Mouse (Mus musculus) brown adipose tissue, adult 24 weeks (tissue): ENCODE results near the gene Btnl10. TPM values are rescaled to one million over a fixed set of nuclear protein-coding genes. Genes with fewer than 3 reads are reported as not detected.
A peak's percentile ranks its signal among the peaks of the same experiment; 100 is the strongest.
"Not testable (repeated sequence)": the region's sequence is repeated elsewhere in the genome, so short reads cannot be mapped to it uniquely, and the experiment has no call there.

Experiments
- H3K27ac ChIP-seq: fragments of 200-500 bp; replicated peaks from 2 replicates; pipeline ENCODE4 v1.5.1; 2012; ENCODE audit warnings: low read depth, mild to moderate bottlenecking, low read length
- H3K4me1 ChIP-seq: fragments of 200-500 bp; 2 replicates; pipeline ENCODE4 v1.6.1; 2012; ENCODE audit warnings: low read length, mixed read lengths; ENCODE audit not compliant: control insufficient read depth, insufficient read depth, insufficient read length
- H3K4me3 ChIP-seq: fragments of 200-500 bp; 2 replicates; pipeline ENCODE4 v1.5.1; 2012; ENCODE audit warnings: low read depth, mild to moderate bottlenecking, low read length, moderate library complexity; ENCODE audit not compliant: insufficient read depth
- polyA plus RNA-seq: library from polyadenylated mRNA; stranded (reverse); fragments of >200 nt; gene quantifications from 2 replicates; pipeline ENCODE4 v1.2.4, GENCODE M21; 2012; ENCODE audit not compliant: missing spikeins, insufficient read depth, insufficient read length

Btnl10 gene
- polyA plus RNA-seq, 1 experiment: not detected

DNA sequence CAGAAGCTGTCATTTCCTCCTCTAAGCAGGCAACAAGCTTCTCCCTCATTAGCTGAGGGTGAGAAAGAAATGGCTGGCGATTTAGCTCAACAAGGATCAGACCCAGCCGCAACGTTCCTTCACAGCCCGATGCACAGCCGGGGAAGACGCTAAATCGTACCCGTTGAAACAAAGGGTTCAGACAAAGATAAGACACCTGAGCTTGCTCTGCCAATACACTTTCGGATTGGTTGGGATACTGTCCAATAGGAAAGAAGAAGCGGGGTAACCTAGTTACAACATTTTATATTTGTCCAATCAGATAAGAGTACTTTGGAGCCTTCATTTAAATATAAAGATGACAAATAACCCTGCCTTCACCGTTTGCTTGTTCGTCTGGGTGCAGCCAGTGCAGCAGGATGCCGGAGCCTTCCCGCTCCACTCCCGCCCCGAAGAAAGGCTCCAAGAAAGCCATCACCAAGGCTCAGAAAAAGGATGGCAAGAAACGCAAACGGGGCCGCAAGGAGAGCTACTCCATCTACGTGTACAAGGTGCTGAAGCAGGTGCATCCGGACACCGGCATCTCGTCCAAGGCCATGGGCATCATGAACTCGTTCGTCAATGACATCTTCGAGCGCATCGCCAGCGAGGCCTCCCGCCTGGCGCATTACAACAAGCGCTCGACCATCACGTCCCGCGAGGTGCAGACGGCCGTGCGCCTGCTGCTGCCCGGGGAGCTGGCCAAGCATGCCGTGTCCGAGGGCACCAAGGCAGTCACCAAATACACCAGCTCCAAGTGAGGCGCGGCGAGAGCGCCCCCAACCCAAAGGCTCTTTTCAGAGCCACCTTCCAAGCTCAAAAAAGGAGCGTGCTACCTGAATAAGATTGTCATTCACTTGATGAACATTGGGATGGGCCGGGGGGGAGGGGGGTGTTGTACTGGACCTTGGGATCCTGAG, 31.1 kb downstream of the Btnl10 start, which contains the start of gene Hist3h2ba:
Gene Hist3h2ba, plus strand, starts transcription at position 379 of the 938 bp plus-strand sequence.
- Histone ChIP-seq H3K4me3 (peak within 1 kb of the TSS; percentile 46), H3K27ac (0 out of 2 replicates have a peak within 1 kb of the TSS, but pooled peaks have one; percentile 4), H3K4me1 (peaks cover 2% of the 10 kb centered on the region; the same call in 1 of the 2 replicates)

GRCm38 (mm10) chr11:58949480-58950431, 32.0 kb downstream of the Btnl10 start:
- Histone ChIP-seq H3K4me1 (peaks cover 2% of the 10 kb centered on the region; the same call in 1 of the 2 replicates), H3K4me3 (no peak overlapping the region), H3K27ac (no peak overlapping the region)

DNA sequence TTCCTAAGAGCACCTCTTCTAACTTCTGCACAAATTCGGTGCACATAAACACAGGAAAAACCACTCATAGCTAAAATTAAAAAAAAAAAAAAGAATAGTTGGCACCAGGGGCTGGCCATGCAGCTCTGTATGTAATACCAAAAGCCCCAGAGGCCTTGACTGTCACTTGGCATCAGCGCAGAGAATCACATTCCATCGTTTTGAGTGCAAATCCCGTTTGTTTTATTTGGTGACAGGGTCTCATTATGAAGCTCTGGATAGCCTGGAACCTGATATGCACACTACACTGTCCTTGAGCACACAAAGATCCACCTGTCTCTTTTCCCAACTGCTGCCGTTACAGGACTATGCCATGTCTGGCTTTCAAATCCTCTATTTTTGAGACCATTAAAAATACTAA, 33.5 kb downstream of the Btnl10 start:
- H3K27ac ChIP-seq: no peak overlapping the region
- no peak overlapping the region for H3K4me3 ChIP-seq
- H3K4me1 ChIP-seq: peaks cover 2% of the 10 kb centered on the region; the same call in 1 of the 2 replicates

DNA sequence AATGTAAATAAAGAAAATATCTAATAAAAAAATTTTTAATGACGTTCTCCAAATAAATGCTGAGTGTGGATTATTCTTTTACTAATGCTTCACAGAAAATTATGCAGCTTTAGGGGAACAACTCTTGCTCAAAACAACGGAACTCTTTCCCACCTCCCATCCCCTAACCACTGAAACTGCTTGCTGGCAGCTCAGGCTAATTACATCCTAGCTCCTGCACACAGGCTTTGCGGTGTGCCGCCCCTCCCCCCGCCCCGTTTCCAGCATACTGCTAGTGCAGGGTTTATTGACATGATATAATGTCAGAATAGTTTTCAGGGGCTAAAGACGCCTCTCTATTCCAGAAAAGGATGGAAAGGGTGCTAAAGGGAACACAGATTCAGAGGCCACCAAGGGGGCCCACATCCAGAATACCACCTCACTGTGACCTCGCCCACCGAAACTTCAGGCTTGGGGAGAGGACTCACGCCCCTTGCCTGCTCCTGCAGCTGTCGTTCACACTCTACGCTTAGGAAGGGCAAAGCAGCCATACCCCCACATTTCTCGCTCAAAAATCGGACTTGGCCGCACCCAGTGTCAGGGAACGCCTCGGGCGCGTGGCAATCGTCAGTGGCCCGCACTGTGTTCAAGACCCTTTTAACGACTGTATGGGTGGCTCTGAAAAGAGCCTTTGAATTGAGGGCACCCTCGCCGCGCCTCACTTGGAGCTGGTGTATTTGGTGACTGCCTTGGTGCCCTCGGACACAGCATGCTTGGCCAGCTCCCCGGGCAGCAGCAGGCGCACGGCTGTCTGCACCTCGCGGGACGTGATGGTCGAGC, 35.9 kb downstream of the Btnl10 start:
- Histone ChIP-seq H3K27ac (0 out of 2 replicates have a peak overlapping the region, but pooled peaks have one; percentile 30), H3K4me3 (peak overlapping the region; percentile 76), H3K4me1 (peaks cover 8% of the 10 kb centered on the region; the same call in 1 of the 2 replicates)

DNA sequence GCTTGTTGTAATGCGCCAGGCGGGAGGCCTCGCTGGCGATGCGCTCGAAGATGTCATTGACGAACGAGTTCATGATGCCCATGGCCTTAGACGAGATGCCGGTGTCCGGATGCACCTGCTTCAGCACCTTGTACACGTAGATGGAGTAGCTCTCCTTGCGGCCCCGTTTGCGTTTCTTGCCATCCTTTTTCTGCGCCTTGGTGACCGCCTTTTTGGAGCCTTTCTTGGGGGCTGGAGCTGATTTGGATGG, 36.4 kb downstream of the Btnl10 start:
- peak overlapping the region; percentile 76 for H3K27ac ChIP-seq
- H3K4me3 ChIP-seq: peak overlapping the region; percentile 76
- H3K4me1 ChIP-seq: not testable (repeated sequence)

- Histone ChIP-seq H3K4me1 (peaks cover 8% of the 10 kb centered on the region; the same call in 1 of the 2 replicates), H3K27ac (peak within 1 kb of the TSS; percentile 84)
Observed at GRCm38 (mm10) chr11:58954420-58955142, 36.9 kb downstream of the Btnl10 start, which contains the start of the genes Hist3h2a and Trim17. Hist3h2a (plus strand) TSS chr11:58954685. Trim17 (plus strand) TSS chr11:58954685.

GRCm38 (mm10) chr11:58955143-58955867, 37.6 kb downstream of the Btnl10 start:
- Histone ChIP-seq H3K4me1 (peaks cover 8% of the 10 kb centered on the region; the same call in 1 of the 2 replicates), H3K27ac (peak overlapping the region; percentile 84), H3K4me3 (peak overlapping the region; percentile 91)

More at GRCm38 (mm10) chr11:58954420-58955142, 36.9 kb downstream of the Btnl10 start, which contains the start of the genes Hist3h2a and Trim17:
- H3K4me3 ChIP-seq: peak within 1 kb of the TSS; percentile 91

GRCm38 (mm10) chr11:58955868-58956257, 38.2 kb downstream of the Btnl10 start:
- peak overlapping the region; percentile 91 for H3K4me3 ChIP-seq
- peaks cover 8% of the 10 kb centered on the region; the same call in 1 of the 2 replicates for H3K4me1 ChIP-seq
- no peak overlapping the region for H3K27ac ChIP-seq

DNA sequence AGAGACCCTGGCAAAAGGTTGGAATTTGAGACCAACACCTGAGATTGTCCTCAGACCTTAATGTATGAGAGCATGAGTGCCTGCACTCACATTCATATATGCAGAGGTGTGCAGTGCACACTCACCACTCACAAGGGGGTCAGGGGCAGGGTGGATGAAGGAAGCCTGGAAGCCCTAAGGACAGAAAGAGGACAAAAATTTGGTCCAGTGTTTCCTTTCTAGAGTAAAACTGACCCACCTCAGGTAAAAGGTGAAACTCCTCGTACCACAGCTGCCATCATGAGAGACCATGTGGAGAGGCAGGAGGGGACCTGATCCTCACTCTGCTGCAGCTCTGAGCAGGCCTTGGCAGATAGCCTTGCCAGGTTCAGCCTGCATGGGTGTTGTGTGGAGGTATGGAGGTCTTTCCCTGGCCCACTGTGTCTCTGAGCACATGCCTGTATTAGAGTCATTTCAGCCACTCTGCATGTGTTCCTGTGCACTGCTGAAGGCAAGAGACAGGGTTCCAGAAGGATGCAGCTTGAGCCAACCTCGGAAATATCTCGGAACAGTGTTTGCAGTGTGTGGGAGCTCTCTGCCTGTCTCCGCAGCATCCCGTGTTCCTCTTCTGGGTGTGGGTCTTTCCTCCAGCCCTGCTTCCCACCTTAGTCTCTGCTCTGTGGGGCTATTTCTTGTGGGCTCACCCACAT, 39.7 kb downstream of the Btnl10 start:
- Histone ChIP-seq H3K4me3 (peak overlapping the region; percentile 9; the same call in 1 of the 2 replicates), H3K4me1 (peaks cover 8% of the 10 kb centered on the region; the same call in 1 of the 2 replicates), H3K27ac (no peak overlapping the region)

DNA sequence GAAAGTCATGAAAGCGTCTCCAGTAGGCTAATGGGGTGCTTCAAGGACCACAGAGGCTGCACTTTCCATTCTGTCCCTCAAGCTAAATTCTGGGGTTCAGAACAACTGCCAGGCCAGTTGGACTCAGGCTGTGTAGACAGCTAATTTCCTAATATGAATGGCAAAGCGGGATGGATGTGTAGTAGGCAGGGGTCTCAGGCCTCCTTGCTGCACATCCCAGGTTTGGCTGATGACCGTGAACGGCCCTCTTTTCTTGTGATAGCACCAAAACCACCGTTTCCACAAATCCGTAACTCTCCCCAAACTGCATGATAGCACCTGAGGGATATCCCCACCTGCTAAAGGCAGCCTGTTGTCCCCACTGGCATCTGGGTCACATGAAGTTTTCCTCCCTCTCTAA, 40.8 kb downstream of the Btnl10 start:
- H3K4me1 ChIP-seq: peaks cover 8% of the 10 kb centered on the region; the same call in 1 of the 2 replicates
- no peak overlapping the region for H3K27ac ChIP-seq
- H3K4me3 ChIP-seq: no peak overlapping the region

- H3K27ac ChIP-seq: 0 out of 2 replicates have a peak overlapping the region, but pooled peaks have one; percentile 43
- peaks cover 8% of the 10 kb centered on the region; the same call in 1 of the 2 replicates for H3K4me1 ChIP-seq
- H3K4me3 ChIP-seq: 0 out of 2 replicates have a peak overlapping the region, but pooled peaks have one; percentile 1
Observed at GRCm38 (mm10) chr11:58959186-58959825, 41.6 kb downstream of the Btnl10 start.

DNA sequence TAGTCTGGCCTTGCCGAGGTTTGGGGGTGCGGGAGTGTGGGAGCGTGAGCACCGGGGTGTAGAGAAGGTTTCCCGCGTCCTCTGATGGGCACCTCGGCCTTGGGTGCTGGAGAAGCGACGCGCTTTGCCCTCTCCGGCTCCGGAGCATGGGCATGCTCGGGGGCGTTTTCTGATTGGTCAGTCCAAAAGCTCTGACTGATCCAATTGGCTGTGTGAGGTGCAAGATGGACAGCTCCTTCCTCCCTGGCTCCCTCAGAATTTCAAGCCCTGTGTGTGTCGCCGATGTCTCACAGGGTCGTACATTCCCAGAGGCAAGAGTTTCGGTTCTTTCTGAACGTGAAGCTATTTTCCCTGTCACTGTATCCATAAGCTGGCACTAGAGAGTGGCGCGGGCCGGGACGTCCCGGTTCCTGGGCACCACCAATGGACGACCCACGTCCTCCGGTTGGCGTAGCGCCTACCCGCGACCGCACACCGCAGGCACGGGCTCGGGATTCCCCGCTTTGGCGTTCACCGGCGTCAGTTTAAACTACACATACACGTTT, 42.3 kb downstream of the Btnl10 start:
- Histone ChIP-seq H3K4me1 (peaks cover 8% of the 10 kb centered on the region; the same call in 1 of the 2 replicates), H3K4me3 (peak overlapping the region; percentile 90), H3K27ac (no peak overlapping the region)
